Mouse (Mus musculus): ENCODE results near the gene Opn1sw. TPM values are rescaled to one million over a fixed set of nuclear protein-coding genes. Genes with fewer than 3 reads are reported as not detected.
A peak's percentile ranks its signal among the peaks of the same experiment; 100 is the strongest.

Opn1sw gene
- polyA plus RNA-seq (2012; rRNA removed), result 0.10 and 0.59 TPM in 2 replicates

DNA sequence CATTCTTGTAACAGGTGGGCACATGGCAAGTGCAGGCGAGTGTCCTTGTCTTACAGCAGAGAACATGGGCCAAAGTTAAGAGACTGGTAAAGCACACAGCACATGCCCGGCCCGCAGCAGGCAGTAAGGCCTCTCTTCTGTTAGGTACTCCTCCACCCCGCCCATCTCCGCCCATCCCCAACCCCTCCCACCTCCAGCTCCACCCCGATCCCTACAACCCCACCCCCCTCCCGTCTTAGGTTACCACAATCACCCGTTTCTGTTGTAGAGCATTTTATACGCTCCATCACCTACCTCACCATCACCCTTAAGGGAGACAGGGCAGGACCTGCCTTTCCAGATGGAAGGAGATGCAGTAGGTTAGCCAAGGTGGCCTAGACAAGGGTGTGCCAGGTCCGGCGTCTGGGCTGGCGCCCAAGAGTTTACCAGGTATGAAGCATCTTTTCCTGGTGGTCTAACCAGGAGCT lies at the start of gene Opn1sw:
TSS of gene Opn1sw (minus strand) at position 417 of the 467 bp plus-strand sequence.
- no peak for DNase-seq (ENCODE audit: extremely low spot score in 1 of 2, low spot score in 1 of 2)

DNA sequence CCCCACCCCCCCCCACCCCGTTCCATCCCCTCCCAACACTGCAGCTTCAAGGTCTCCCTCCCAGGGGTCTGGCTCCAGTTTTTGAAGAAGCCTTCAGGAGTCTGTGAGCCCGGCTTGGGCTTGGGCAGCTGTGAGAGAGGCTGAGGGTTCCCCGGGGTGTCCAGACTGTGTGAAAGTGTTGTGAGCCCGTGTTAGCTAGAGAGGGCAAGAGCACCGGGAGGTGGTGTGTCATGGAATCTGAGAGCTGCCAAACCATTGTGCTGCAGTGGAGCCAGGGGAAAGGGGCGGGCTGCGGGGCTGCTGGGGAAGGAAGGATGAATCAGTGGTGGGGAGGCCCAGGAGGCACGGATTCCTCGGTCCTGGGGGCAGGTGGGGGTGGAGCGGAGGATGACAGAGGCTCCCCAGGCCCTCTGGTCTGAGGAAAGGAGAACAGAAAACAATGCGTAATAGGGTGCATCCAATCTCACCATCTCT lies 48.2 kb upstream of the Opn1sw start:
- DNase-seq (ENCODE audit: extremely low spot score in 1 of 2, low spot score in 1 of 2), result no peak

DNA sequence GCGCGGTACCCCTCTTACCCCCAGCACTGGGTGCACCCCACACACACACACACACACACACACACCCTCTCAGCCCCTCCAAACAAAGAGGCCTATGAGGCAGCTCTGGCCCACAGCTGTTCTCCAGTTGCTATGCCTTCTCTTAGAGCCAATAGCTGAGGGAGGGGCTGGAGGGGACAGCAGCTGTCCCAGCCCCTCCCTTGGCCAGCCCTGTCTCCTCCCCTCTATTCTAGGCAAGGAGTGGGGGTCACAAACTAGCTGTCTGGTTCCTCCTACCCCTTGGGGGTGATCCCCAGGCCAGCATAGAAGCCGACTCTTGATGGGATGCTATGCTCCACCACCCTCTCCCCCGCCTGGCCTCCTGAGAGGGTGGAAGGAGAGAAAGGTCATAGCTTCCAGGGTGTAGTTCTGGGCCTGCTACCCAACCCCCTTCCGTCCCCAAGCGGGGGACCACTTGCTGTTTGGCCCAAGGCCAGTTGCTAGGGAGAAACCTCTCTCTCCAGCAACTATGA lies 47.7 kb upstream of the Opn1sw start:
- DNase-seq (ENCODE audit: extremely low spot score in 1 of 2, low spot score in 1 of 2), result no peak

DNA sequence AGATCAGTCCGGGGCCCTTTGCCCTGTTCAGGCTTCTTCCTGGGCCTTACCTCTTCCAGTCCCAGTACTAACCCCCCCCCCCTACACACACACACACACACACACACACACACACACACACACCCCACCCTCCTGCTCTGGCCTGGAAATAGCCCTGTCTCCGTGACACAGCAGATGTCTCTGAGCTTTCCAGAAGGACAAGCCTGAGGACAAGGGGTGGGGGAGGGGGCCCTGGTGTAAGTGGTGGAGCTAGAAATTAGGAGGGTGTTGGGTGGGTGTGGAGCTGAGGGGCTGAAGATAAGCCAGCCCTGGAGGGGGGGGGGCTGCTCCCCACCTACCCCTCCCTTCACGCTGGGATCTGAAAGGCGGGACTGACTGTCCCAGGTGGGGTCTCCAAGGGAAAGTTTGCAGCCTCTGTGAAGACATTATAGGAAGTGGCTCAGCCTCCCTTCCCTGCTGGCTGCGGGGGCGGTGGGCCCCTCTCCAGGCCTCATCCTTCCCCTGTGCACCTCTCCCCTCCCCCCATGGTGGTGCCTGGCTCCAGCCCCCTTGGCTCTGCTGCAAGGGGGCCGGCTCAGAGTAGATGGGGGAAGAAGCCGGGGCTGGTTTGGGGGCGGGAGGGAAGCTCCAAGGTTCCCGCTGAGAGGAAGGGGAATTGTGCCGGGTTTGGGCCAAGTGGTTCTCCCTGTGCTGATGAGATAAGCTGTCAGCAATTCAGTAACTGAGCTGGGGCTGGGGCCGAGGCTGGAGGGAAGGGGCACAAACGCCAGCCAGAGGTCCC lies 46.8 kb upstream of the Opn1sw start:
- DNase-seq (ENCODE audit: extremely low spot score in 1 of 2, low spot score in 1 of 2), result no peak

- DNase-seq (ENCODE audit: extremely low spot score in 1 of 2, low spot score in 1 of 2), result no peak
These were observed 45.8 kb upstream of the Opn1sw start for GRCm38 (mm10) chr6:29433804-29434795.

DNA sequence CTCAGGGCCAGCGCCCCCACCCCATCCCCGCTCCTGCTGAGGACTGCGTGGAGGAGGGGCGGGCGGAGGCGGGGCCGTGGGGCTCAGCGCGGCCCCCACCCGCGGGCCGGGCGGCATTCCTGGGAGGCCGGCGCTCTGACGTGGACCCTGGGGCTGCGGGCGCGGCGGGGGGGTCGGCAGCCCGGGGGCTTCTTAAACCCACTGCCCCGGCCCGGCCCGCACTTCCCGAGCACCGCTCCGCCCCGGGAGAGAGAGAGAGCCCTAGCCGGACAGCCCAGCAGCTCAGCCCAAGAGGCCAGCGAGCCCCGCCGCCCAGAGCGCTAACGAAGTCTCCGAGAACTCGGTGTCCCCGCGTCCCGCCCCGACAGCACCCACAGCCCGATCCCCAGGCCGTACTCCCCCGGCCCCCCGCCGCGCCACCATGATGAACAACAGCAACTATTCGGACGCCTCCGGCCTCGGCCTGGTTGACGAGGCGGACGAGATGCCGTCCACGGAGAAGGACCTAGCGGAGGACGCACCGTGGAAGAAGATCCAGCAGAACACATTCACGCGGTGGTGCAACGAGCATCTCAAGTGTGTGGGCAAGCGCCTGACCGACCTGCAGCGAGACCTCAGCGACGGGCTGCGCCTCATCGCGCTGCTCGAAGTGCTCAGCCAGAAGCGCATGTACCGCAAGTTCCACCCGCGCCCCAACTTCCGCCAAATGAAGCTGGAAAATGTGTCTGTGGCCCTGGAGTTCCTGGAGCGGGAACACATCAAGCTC lies 45.0 kb upstream of the Opn1sw start, which contains the start of gene Flnc:
TSS of gene Flnc (plus strand) at position 219 of the 766 bp plus-strand sequence.
- DNase-seq (ENCODE audit: extremely low spot score in 1 of 2, low spot score in 1 of 2), result no peak

DNA sequence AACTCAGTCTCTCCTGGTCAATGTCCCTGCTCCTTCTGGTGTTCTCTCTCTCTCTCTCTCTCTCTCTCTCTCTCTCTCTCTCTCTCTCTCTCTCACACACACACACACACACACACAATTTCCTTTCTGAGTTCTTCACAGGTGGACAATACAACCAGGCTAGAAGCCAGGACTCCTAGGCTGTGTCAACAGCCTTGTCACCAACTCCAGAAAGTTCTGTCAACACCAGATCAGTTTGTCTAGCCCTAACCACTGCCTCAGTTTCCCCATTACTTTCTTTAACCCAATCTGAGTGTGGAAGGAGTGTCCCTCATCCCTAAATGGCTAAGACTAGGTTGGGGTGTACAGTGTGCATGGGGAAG lies 44.4 kb upstream of the Opn1sw start:
- DNase-seq (ENCODE audit: extremely low spot score in 1 of 2, low spot score in 1 of 2), result no peak

DNA sequence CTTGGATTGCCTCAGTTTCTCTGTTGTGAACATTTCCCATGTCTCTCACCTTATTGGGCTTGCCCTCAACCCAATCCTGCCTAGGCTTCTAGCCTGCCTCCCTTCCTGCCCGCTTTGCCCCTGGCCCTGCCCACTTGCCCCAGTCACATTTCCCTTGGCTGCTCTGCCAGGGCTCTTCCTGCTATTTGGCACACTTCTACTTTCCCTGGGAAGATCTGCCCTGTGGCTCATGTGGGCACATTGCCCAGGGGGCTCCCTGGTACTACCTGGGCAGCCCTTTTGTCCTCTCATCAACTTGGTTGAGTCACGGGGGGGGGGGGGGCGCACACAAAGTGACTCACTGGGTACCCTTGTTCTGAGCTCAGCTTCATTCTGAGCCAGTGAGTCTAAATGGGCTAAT lies 43.9 kb upstream of the Opn1sw start:
- DNase-seq (ENCODE audit: extremely low spot score in 1 of 2, low spot score in 1 of 2), result no peak

GRCm38 (mm10) chr6:29431473-29431872 lies 43.2 kb upstream of the Opn1sw start:
- no peak for DNase-seq (ENCODE audit: extremely low spot score in 1 of 2, low spot score in 1 of 2)

DNA sequence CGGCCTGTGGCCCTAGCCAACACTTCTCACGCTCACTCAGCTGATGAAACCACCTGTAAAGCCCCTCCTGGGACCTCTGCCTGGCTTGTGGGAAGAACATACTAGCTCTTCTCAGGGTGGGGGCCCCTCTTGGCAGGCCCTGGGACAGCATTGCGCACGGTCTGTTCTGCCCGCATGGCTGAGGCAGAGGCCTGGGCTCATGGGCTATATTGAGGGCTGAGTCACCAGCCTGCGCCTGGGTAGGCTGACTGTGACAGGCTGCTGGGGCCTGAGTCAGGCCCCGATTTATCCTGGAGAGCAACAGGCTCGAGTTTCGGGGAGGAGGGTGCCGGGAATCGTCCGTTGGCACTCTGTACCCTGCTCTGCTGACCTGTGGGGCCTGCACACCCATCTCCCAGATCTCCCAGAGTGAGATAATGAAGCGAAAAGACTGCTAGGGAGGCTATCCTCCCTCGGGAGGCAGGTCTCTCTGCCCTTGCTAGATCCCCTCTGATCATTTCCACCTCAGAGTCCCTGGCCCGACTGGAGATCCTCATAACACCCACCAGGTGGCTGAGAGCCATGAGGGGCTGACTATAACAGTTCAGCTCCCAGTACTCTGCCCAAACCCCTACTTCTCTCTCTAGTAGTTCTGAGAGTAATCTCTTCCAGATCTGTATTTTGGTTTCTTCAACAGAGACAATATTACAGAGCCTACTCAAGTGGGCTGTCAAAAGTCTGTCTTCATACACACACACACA lies 42.6 kb upstream of the Opn1sw start:
- DNase-seq (ENCODE audit: extremely low spot score in 1 of 2, low spot score in 1 of 2), result no peak

DNA sequence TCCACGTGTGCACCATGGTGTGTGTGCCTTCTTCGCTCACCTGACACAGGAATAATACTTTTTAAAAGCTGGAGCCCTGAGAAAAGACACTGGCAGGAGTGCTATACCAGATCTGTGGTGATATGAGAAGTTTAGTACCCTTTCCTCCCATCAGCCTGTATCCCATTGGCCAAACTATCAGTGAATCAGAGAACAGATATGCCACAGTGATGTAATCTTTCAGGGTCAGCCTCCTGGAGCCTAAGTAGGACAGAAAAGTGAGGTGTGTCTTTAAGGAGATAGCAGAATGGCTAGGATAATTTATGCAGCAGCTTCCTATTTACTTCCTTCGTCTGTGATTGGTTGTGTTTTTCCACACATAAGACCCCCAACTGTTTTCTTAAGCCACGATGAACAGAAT lies 39.9 kb upstream of the Opn1sw start:
- DNase-seq (ENCODE audit: extremely low spot score in 1 of 2, low spot score in 1 of 2), result no peak

- no peak for DNase-seq (ENCODE audit: extremely low spot score in 1 of 2, low spot score in 1 of 2)
These were observed 38.1 kb upstream of the Opn1sw start for GRCm38 (mm10) chr6:29426331-29426730.

- no peak for DNase-seq (ENCODE audit: extremely low spot score in 1 of 2, low spot score in 1 of 2)
These were observed 36.9 kb upstream of the Opn1sw start for GRCm38 (mm10) chr6:29425118-29425517.

DNA sequence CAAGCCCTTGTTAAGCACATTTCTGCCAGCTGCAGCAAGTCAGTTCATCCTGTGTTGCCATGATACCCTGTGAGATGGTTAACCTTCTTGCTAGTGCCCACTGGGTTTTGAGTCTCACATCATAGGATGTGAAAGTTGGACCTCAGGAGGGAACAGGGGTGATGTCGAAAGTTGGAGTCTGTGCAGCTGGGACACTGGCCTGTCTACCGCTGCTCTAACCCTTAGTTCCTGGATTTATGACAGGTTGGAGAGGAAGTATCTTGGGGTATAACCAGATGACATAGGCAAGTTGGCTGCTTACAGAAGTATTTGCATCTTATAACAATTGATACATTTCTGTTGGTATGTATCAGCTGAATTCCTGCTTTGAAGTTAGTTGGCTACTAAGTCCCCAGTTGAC lies 32.3 kb upstream of the Opn1sw start:
- DNase-seq (ENCODE audit: extremely low spot score in 1 of 2, low spot score in 1 of 2), result no peak

DNA sequence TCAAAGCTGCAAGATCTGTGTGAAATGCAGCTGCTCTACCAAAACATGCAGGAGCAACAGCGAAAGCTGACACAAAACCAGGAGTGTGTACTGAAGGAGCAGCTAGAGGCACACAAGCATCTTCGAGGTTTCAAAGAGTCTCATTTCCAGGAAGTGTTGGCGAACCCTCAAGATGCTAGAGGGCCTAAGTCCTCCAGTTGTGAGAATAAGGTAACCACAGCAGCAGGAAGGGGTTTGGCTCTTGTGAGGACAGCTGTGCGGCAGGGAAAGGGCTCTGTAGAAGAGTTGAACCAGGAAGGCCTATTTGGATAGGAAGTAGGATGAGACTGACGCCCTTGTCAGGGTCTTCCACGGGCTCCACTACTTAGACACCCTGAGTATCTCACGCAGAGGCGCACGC lies 27.2 kb upstream of the Opn1sw start:
- no peak for DNase-seq (ENCODE audit: extremely low spot score in 1 of 2, low spot score in 1 of 2)

- peak in 1 of 2 experiments; percentile 36 for DNase-seq (ENCODE audit: extremely low spot score in 1 of 2, low spot score in 1 of 2)
These were observed 18.1 kb upstream of the Opn1sw start for GRCm38 (mm10) chr6:29406412-29406811.

- no peak for DNase-seq (ENCODE audit: extremely low spot score in 1 of 2, low spot score in 1 of 2)
These were observed 14.6 kb upstream of the Opn1sw start for GRCm38 (mm10) chr6:29402693-29403342.

DNA sequence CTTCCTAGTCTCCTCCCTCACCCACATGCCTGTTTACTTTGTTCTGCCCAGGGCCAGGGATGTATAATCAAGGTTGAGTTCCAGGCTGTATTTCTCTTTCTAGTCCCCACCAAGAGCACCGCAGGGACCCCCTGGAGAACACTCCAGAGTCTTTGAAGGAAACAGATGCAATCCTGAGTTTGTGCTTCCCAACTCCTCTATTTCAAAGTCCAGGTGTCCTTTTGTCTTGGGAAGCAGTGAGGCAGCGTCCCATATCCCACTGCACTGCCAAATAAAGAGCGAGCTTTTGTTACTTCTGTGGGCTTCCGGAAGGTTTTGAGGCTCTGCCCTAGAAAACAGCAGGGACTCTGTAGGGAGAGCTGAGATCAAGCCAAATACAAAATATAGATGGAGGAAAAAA lies 11.6 kb upstream of the Opn1sw start:
- no peak for DNase-seq (ENCODE audit: extremely low spot score in 1 of 2, low spot score in 1 of 2)

DNA sequence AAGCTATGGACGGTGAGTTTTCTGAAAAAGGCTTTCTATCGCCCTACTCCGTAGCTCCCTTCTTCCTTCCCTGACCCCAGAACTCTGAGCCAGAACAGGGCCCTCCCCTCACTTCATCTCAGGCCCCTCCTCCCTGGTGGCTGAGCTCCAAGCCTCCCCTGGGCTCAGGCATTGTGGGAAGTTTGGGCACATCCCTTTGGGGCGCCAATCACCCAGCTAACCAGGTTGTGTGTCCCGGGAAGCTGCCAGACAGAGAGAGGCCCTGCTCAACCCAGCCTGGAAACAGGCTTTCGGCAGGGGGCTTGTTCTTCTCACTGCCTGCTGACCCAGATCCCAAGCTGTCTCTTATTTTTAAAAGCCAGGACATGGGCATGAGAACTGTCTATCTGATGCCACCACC lies 9.3 kb upstream of the Opn1sw start:
- DNase-seq (ENCODE audit: extremely low spot score in 1 of 2, low spot score in 1 of 2), result peak in 1 of 2 experiments; percentile 57
